In the genomic region with DNA sequence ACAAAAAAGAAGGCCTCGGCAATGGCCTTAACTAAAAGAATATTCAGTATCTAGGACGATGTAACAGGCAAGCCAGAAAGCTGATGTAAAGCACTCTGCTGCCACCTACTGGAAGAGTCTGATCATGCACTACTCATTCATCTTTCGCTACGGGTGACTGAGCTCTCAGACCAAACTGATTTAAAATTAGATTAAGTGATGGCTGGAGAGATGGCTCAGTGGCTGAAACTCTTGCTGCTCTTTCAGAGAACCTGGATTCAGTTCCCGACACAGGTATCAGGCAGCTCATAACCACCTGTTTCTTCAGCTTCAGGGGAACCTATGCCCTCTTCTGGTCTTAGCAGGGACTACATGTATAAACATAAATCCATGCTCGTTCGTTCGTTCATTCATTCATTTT, we compare ENCODE assay signal across 8 mouse cellular contexts. TPM values are rescaled to one million over a fixed set of nuclear protein-coding genes. Genes with fewer than 3 reads are reported as not detected.
DNase-seq lines count a peak whose midpoint lies in the region; ATAC-seq and TF ChIP-seq lines count a peak whose summit lies in the region.

No protein-coding gene starts in this region.

- H3K9me3 ChIP-seq in forebrain, embryonic 16.5 days (ENCODE audit: control insufficient read depth, low read length) = no peaks in the 10 kb centered on the region
- no peaks in the 10 kb centered on the region for H3K9me3 ChIP-seq in lung, embryonic 14.5 days (ENCODE audit: low read depth, low read length)

- peak; percentile 43 for DNase-seq in MEL-GATA-1-ER (ENCODE audit: extremely low read depth, low read depth)
- peak; percentile 65 to 76 for DNase-seq in cerebellum, adult 18-20 months
- DNase-seq in heart, postnatal 25 days (ENCODE audit: low spot score) = peak; percentile 12
- peak; percentile 76 to 77 for DNase-seq in layer of hippocampus, adult 2 months (ENCODE audit: low spot score in 2 of 2)
- DNase-seq in lung, embryonic 14.5 days = peak; percentile 95
- peak; percentile 33 for DNase-seq in ovary, adult 18-20 months (ENCODE audit: low spot score)
- DNase-seq in thymus, postnatal 10 days (ENCODE audit: low spot score in 2 of 2) = peak; percentile 19 to 71

- no peak overlapping the region for H3K27ac ChIP-seq in forebrain, embryonic 16.5 days (ENCODE audit: low read length)
- H3K27ac ChIP-seq in layer of hippocampus, adult 2 months = no peak overlapping the region
- H3K27ac ChIP-seq in lung, embryonic 14.5 days (ENCODE audit: low read depth) = no peak overlapping the region

- intact Hi-C loops in heart, postnatal 25 days (cut with DNase I) = loop anchor here (1.0 to 5.0 kb wide), 3 partner anchors 227 to 559 kb away; no protein-coding TSS in a partner anchor

- 15% methylated on average over 8 of the region's 8 CpGs for WGBS in forebrain, embryonic 16.5 days
- WGBS in lung, embryonic 14.5 days = 12% methylated on average over 8 of the region's 8 CpGs

- peak; percentile 90 for TF ChIP-seq CTCF in layer of hippocampus, adult 2 months (conservative IDR thresholded peaks at IDR 0.05)
- peak; percentile 93 for TF ChIP-seq CTCF in lung, embryonic 14.5 days (IDR thresholded peaks at IDR 0.05; ENCODE audit: low read depth)

- H3K4me1 ChIP-seq in forebrain, embryonic 16.5 days (replicated peaks; ENCODE audit: control insufficient read depth, insufficient read depth, low read length) = no peaks in the 10 kb centered on the region
- H3K4me1 ChIP-seq in lung, embryonic 14.5 days (ENCODE audit: insufficient read depth) = no peaks in the 10 kb centered on the region

- H3K36me3 ChIP-seq in forebrain, embryonic 16.5 days (ENCODE audit: control insufficient read depth, insufficient read depth) = peaks cover 7% of the 10 kb centered on the region; the same call in 1 of the 2 replicates
- H3K36me3 ChIP-seq in lung, embryonic 14.5 days (ENCODE audit: insufficient read depth) = peaks cover 26% of the 10 kb centered on the region; the same call in 1 of the 2 replicates

- H3K4me3 ChIP-seq in forebrain, embryonic 16.5 days (replicated peaks; ENCODE audit: low read length) = peak overlapping the region; percentile 27
- peak overlapping the region; percentile 42; the same call in 1 of the 2 replicates for H3K4me3 ChIP-seq in layer of hippocampus, adult 2 months
- H3K4me3 ChIP-seq in lung, embryonic 14.5 days (ENCODE audit: low read depth, low read length) = no peak overlapping the region

- H3K9ac ChIP-seq in forebrain, embryonic 16.5 days (replicated peaks; ENCODE audit: low read depth, low read length) = no peak overlapping the region
- H3K9ac ChIP-seq in lung, embryonic 14.5 days = no peak overlapping the region

- peak overlapping the region; percentile 32 for H3K4me2 ChIP-seq in forebrain, embryonic 16.5 days (ENCODE audit: low read length)
- H3K4me2 ChIP-seq in lung, embryonic 14.5 days = peak overlapping the region; percentile 35; the same call in 1 of the 2 replicates

- peak; percentile 82 for ATAC-seq in forebrain, embryonic 16.5 days
- no peak for ATAC-seq in lung, embryonic 14.5 days (ENCODE audit: insufficient read depth)

- no peaks in the 10 kb centered on the region for H3K27me3 ChIP-seq in forebrain, embryonic 16.5 days (replicated peaks; ENCODE audit: control insufficient read depth, insufficient read depth, low read length)
- H3K27me3 ChIP-seq in lung, embryonic 14.5 days (ENCODE audit: insufficient read depth, low read length) = no peaks in the 10 kb centered on the region

RNA-seq across cellular contexts. Expression of a gene that starts 27.8 kb away (rescaled TPM):
- 18.6 and 19.5 TPM in 2 replicates for polyA plus RNA-seq in forebrain, embryonic 16.5 days (2015; fragmentation: Nextera tagmentation; extraction: Ambion mirVana)
- total RNA-seq in heart, postnatal 25 days (2021) = 1 to 10 TPM; 8.0 to 9.2 TPM
- 10 to 100 TPM; 19.5 to 20.6 TPM for total RNA-seq in layer of hippocampus, adult 2 months (2021)
- 16.1 and 16.7 TPM in 2 replicates for polyA plus RNA-seq in lung, embryonic 14.5 days (2014; fragmentation: Nextera tagmentation; extraction: Ambion mirVana)

RNA-seq across cellular contexts. Expression of a gene that starts 28.1 kb away (rescaled TPM):
- polyA plus RNA-seq in forebrain, embryonic 16.5 days (2015; fragmentation: Nextera tagmentation; extraction: Ambion mirVana) = 24.5 and 26.8 TPM in 2 replicates
- total RNA-seq in heart, postnatal 25 days (2021) = 1 to 10 TPM; 3.4 to 4.3 TPM
- 1 to 10 TPM; 9.0 to 9.1 TPM for total RNA-seq in layer of hippocampus, adult 2 months (2021)
- 25.9 and 26.7 TPM in 2 replicates for polyA plus RNA-seq in lung, embryonic 14.5 days (2014; fragmentation: Nextera tagmentation; extraction: Ambion mirVana)

Comparison
In these comparisons a context has a peak if more than half of its experiments do, and no peak if none do; other contexts are left out.
1. DNase-seq: peak in every context shown above with its lines; median percentile 95 in lung, embryonic 14.5 days; 76 in layer of hippocampus, adult 2 months; 70 in cerebellum, adult 18-20 months; 45 in thymus, postnatal 10 days; 43 in MEL-GATA-1-ER; 33 in ovary, adult 18-20 months; 12 in heart, postnatal 25 days.